Mouse (Mus musculus) olfactory bulb, adult 2 months (tissue): ENCODE measurements around the gene Tmem220. TPM values are rescaled to one million over a fixed set of nuclear protein-coding genes. Genes with fewer than 3 reads are reported as not detected.
A peak's percentile ranks its signal among the peaks of the same experiment; 100 is the strongest.

Experiments
- H3K27ac ChIP-seq: fragments of 200-500 bp; 2 replicates; pipeline ENCODE4 v1.5.1; 2012; ENCODE audit warnings: low read depth, low read length; ENCODE audit not compliant: insufficient read depth
- H3K4me1 ChIP-seq: fragments of 200-500 bp; 2 replicates; pipeline ENCODE4 v1.6.1; 2012; ENCODE audit warnings: low read length; ENCODE audit not compliant: control insufficient read depth, insufficient read depth
- H3K4me3 ChIP-seq: fragments of 200-500 bp; 2 replicates; pipeline ENCODE4 v1.5.1; 2012; ENCODE audit warnings: mild to moderate bottlenecking, low read depth, low read length, moderate library complexity; ENCODE audit not compliant: insufficient read depth
- CTCF ChIP-seq: fragments of 200-500 bp; IDR thresholded peaks from 2 replicates; pipeline ENCODE4 v1.5.1; 2012; ENCODE audit warnings: low read depth, mild to moderate bottlenecking, low read length, moderate library complexity; ENCODE audit not compliant: insufficient read depth
- POLR2A ChIP-seq: fragments of 200-500 bp; IDR thresholded peaks from 2 replicates; pipeline ENCODE4 v1.6.1; 2012; ENCODE audit warnings: mild to moderate bottlenecking, low read depth, low read length, moderate library complexity; ENCODE audit not compliant: insufficient read depth
- WGBS: fragments of 180-500 bp; shearing (Covaris S2); methylation state at CpG from one replicate; pipeline ENCODE4 v1.1.7; 2018; 5-methylcytosine and 5-hydroxymethylcytosine counted together
- polyA plus RNA-seq: library from polyadenylated mRNA; stranded (reverse); fragments of >200 nt; gene quantifications from 2 replicates; pipeline ENCODE4 v1.2.4, GENCODE M21; 2012; ENCODE audit warnings: low replicate concordance; ENCODE audit not compliant: missing spikeins, insufficient read depth, insufficient read length

Tmem220 gene
- polyA plus RNA-seq, 1 experiment, result not detected

DNA sequence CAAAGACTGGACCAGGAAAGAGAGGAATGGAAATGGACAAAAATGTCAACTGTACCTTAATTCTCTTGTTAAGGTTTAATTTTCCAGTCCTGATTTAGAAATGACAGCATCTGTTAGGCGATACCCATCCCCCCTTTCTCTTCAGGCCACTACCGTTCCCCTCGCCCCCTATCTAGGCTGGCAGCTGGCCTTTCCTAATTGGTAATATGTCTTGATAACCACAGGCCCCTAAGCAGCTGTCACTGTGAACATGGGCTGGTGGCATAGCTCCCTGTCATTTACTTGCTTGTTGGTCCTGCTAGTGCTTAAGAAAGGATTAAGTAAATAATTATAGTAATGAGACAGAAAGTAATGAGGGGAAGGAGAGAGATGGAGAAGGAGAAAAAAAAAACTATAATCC, 52.5 kb downstream of the Tmem220 start:
- H3K4me1 ChIP-seq, result no peaks in the 10 kb centered on the region
- WGBS, result 48% methylated on average over 3 of the region's 3 CpGs
- no peak for TF ChIP-seq POLR2A
- H3K27ac ChIP-seq, result no peak overlapping the region
- H3K4me3 ChIP-seq, result no peak overlapping the region

DNA sequence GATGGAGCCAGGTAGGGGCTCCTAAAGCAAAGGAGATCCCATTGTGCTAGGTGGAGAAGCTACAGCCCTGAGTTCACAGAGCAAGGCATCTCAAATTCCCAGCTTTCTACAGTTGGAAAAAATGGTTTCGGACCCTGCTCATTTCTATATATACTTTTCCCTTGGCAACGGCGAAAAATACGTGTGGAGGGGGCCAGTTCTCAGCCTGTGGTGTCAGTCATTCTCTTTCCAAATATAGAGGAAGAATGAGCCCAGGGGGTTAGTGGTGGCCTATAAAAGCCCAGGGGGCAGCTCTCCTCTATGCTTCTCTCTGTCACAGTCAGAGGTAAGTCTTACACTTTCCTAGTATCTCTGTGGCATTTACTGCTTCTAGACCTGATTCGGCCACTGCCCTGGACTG, 53.0 kb downstream of the Tmem220 start, which contains the start of gene Myh3:
Gene Myh3 (plus strand): TSS at position 301 of the 400 bp plus-strand sequence.
- TF ChIP-seq POLR2A (no peak), CTCF (no peak)
- 87% methylated on average over 5 of the region's 5 CpGs for WGBS
- H3K4me1 ChIP-seq, result no peaks in the 10 kb centered on the region
- H3K4me3 ChIP-seq, result no peak within 1 kb of the TSS
- no peak within 1 kb of the TSS for H3K27ac ChIP-seq

DNA sequence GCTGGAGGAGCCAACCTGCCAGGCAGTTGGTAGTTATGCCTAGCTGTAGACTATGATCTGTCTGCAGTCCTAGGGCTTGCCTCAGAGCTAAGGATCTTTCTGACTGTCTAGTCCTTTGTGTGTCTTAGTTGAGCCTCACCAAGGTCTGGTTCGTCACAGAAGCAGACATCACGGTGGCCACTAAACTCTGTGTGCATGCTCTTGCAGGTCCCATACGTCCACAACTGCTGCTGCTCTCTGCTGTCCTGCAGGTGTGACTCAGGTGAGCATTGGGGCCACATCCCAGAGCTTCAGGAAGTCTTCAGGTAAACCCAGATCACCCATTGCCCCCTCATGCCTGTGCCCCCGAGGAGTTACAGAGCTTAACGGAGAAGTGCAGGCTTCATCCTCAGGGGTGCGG, 53.9 kb downstream of the Tmem220 start:
- H3K4me3 ChIP-seq, result no peak overlapping the region
- no peak overlapping the region for H3K27ac ChIP-seq
- H3K4me1 ChIP-seq, result no peaks in the 10 kb centered on the region
- TF ChIP-seq CTCF (no peak), POLR2A (no peak)
- WGBS, result 96% methylated on average over 6 of the region's 6 CpGs

DNA sequence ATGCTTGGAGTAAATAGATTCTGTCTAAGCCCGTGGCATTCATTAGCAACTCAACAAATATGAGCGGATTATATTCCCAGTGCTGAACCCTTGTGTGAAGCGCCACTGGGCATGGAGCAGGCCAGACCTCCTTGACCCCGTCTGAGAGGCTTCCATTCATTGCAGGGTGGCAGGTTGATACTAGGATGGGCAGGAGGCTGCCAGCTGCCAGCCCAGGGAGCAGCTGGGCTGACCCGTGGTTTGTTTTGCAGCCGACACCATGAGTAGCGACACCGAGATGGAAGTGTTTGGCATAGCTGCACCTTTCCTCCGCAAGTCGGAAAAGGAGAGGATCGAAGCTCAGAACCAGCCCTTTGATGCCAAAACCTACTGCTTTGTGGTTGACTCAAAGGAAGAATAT, 54.8 kb downstream of the Tmem220 start:
- no peak overlapping the region for H3K4me3 ChIP-seq
- H3K4me1 ChIP-seq, result no peaks in the 10 kb centered on the region
- no peak overlapping the region for H3K27ac ChIP-seq
- 74% methylated on average over 11 of the region's 11 CpGs for WGBS
- no peak for TF ChIP-seq CTCF
- no peak for TF ChIP-seq POLR2A

DNA sequence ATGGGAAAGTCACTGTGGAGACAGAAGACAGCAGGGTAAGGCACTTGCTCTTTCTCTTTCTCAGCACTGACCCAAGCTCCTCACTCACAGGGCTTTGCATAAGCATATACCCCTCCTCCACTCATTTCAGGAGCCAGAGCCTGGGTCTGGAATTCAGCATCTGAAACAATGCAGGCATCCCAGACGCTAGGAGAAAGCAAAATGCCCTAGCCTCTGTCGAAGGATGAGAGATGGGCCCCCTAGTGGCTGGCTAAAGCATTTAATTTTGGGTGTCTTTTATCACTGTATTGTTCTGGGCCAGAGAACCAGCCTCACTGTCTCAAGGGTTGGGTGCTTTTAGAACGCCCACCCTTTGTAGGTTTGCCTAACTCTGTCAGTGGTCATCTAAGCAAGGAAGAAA, 55.2 kb downstream of the Tmem220 start:
- 10% methylated on average over 3 of the region's 3 CpGs for WGBS
- TF ChIP-seq POLR2A (no peak), CTCF (0 out of 2 replicates have a peak, but pooled peaks have one; percentile 7)
- no peak overlapping the region for H3K27ac ChIP-seq

DNA sequence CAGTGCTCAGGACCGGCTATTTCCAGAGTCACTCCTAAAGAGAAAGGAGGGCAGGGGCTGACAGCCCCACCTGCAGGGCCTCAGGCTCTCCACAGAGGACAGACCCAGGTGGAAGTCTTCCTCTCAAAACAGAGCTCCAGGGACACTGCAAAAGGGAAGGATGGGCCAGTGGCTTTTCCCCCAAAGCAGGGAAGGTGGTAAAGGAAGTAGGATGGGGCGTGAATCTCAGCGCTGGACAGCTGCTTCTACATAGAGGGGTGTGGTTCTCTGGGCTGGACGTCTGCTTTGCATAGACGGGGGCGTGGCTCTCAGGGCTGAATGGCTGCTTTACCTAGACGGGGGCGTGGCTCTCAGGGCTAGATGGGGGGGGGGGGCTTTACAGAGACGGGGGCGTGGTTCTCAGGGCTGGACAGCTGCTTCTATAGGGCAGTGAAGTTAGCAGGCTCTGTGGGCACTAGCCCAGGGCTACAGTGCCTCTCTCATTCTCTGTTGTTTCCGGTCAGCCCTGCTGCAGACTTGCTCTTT, 56.2 kb downstream of the Tmem220 start:
- Histone ChIP-seq H3K27ac (no peak overlapping the region), H3K4me3 (no peak overlapping the region), H3K4me1 (no peaks in the 10 kb centered on the region)
- TF ChIP-seq POLR2A (no peak), CTCF (no peak)
- WGBS, result 17% methylated on average over 11 of the region's 11 CpGs

More for the DNA sequence above, 55.2 kb downstream of the Tmem220 start:
- Histone ChIP-seq H3K4me1 (no peaks in the 10 kb centered on the region), H3K4me3 (no peak overlapping the region)

DNA sequence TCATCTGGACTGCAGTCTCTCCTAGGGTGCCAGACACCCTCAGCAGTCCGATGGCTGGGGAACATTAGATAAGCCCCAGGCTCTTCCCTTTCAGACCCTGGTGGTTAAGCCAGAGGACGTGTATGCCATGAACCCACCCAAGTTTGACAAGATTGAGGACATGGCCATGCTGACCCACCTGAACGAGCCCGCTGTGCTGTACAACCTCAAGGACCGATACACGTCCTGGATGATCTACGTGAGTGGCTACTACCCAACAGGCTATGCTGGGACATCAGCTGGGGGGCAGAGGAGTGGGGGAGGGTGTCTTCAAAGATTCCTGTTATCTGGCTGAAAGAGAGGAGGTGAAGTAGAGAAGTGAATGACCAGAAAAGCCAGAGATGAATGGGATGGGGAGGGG, 57.2 kb downstream of the Tmem220 start:
- Histone ChIP-seq H3K4me3 (no peak overlapping the region), H3K27ac (no peak overlapping the region), H3K4me1 (no peaks in the 10 kb centered on the region)
- TF ChIP-seq CTCF, result no peak
- TF ChIP-seq POLR2A, result no peak
- 88% methylated on average over 7 of the region's 7 CpGs for WGBS

DNA sequence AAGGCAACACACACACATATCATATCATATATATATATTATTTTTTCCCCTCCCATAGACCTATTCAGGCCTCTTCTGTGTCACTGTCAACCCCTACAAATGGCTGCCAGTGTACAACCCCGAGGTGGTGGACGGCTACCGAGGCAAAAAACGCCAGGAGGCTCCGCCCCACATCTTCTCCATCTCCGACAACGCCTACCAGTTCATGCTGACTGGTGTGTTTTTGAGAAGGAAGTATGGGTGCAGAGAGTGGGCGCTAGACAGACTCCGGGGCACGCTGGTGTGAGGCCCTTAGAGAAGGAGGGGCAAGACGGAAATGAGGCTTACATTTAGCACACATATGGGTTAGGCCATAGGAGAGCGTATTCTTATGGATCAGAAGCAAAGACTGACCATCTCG, 57.8 kb downstream of the Tmem220 start:
- H3K27ac ChIP-seq, result no peak overlapping the region
- 87% methylated on average over 13 of the region's 13 CpGs for WGBS
- TF ChIP-seq CTCF (no peak), POLR2A (no peak)

DNA sequence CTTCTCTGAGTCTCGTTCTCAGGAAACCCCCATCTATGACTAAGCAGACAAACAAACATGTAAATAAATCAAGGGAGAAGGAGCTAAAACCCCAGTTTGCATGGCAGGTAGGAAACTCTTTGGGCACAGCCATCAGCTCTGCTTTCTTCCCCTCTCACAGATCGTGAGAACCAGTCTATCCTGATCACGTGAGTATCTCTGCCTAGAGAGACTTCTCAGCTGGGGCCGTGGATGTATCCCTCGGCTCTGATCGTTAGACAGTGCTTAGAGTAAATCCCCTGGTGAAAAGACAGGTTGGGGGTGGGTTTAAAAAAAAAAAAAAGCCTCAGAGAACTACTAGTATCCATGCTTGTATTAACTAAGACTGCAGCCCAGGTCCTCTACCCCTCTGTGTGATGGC, 58.3 kb downstream of the Tmem220 start:
- Histone ChIP-seq H3K4me1 (no peaks in the 10 kb centered on the region), H3K27ac (no peak overlapping the region), H3K4me3 (no peak overlapping the region)
- 66% methylated on average over 6 of the region's 6 CpGs for WGBS
- no peak for TF ChIP-seq POLR2A

More for the DNA sequence above, 57.8 kb downstream of the Tmem220 start:
- no peaks in the 10 kb centered on the region for H3K4me1 ChIP-seq
- H3K4me3 ChIP-seq, result no peak overlapping the region

DNA sequence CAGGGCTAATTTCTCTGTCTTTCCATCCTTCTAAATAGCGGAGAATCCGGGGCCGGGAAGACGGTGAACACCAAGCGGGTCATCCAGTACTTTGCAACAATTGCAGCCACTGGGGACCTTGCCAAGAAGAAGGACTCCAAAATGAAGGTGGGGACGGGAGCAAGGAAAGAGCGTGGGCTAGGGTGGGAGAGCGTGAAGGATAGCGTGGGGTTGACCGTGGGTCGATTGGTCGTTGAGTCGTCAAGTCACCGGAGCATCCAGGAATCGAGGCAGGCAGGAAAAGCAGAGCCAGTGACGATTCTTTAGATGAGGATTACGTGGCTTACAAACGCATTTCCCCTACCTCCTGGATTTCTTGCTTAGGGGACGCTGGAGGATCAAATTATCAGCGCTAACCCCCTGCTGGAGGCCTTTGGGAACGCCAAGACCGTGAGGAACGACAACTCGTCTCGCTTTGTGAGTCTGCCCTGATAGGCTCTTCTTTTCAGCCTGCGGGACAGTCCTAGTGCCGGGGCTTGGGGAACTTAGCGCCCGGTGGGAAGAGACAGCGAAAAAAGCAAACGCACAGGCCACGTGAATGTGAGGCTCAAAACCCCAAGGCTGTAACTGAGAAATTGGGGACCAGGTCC, 58.9 kb downstream of the Tmem220 start:
- H3K4me1 ChIP-seq, result no peaks in the 10 kb centered on the region
- no peak overlapping the region for H3K27ac ChIP-seq
- TF ChIP-seq CTCF (no peak), POLR2A (no peak)
- 43% methylated on average over 32 of the region's 32 CpGs for WGBS
- H3K4me3 ChIP-seq, result no peak overlapping the region

Other genes with a start within 250 kb of the Tmem220 start
- gene Pirt, start 113.2 kb upstream of the Tmem220 start, polyA plus RNA-seq, result not detected in 2 replicates
- gene Tmem238l, start 68.5 kb upstream of the Tmem220 start, polyA plus RNA-seq, result not detected in 2 replicates
- not detected in 2 replicates for gene Adprm, start 27.4 kb downstream of the Tmem220 start, polyA plus RNA-seq
- not detected in 2 replicates for gene Sco1, start 27.5 kb downstream of the Tmem220 start, polyA plus RNA-seq
- not detected in 2 replicates for gene Myh3, start 53.1 kb downstream of the Tmem220 start, polyA plus RNA-seq
- not detected in 2 replicates for gene Myh2, start 145.9 kb downstream of the Tmem220 start, polyA plus RNA-seq
- not detected in 2 replicates for gene Myh1, start 174.9 kb downstream of the Tmem220 start, polyA plus RNA-seq
- not detected in 2 replicates for gene Myh4, start 212.9 kb downstream of the Tmem220 start, polyA plus RNA-seq